Mouse (Mus musculus) intestine, embryonic 14.5 days (tissue): ENCODE measurements around the gene R3hcc1l. TPM values are rescaled to one million over a fixed set of nuclear protein-coding genes. Genes with fewer than 3 reads are reported as not detected.

Source experiments
- ATAC-seq: fragments of 200-750 bp; cut with Nextera tagmentation; replicated peaks from 2 replicates; pipeline ENCODE4 v1.8.0; 2017; ENCODE audit warnings: low read depth, moderate number of reproducible peaks, moderate TSS enrichment, moderate library complexity; ENCODE audit not compliant: low FRiP score, low TSS enrichment
- DNase-seq: peaks from one replicate; pipeline ENCODE4 v3.0.0-alpha.2; 2018; ENCODE audit warnings: low spot score
- H3K27ac ChIP-seq: fragments of 300-500 bp; sonication (generic); 2 replicates; pipeline ENCODE4 v1.5.1; 2014; ENCODE audit warnings: low read depth, mild to moderate bottlenecking, control low read depth
- H3K27me3 ChIP-seq: fragments of 300-500 bp; sonication (generic); replicated peaks from 2 replicates; pipeline ENCODE4 v1.6.1; 2014; ENCODE audit warnings: low read length, control low read depth; ENCODE audit not compliant: control insufficient read depth, insufficient read depth
- H3K36me3 ChIP-seq: fragments of 300-500 bp; sonication (generic); 2 replicates; pipeline ENCODE4 v1.6.1; 2014; ENCODE audit warnings: low read length, control low read depth; ENCODE audit not compliant: control insufficient read depth, insufficient read depth
- H3K4me1 ChIP-seq: fragments of 300-500 bp; sonication (generic); replicated peaks from 2 replicates; pipeline ENCODE4 v1.6.1; 2014; ENCODE audit warnings: low read length, control low read depth, mixed read lengths; ENCODE audit not compliant: control insufficient read depth, insufficient read depth
- H3K4me2 ChIP-seq: fragments of 300-500 bp; sonication (generic); 2 replicates; pipeline ENCODE4 v1.6.1; 2014; ENCODE audit warnings: low read length
- H3K4me3 ChIP-seq: fragments of 300-500 bp; sonication (generic); 2 replicates; pipeline ENCODE4 v1.5.1; 2014; ENCODE audit warnings: low read depth, low read length, control low read depth, mixed read lengths
- H3K9ac ChIP-seq: fragments of 300-500 bp; sonication (generic); 2 replicates; pipeline ENCODE4 v1.6.1; 2014; ENCODE audit warnings: mild to moderate bottlenecking, low read length
- H3K9me3 ChIP-seq: fragments of 300-500 bp; sonication (generic); 2 replicates; pipeline ENCODE4 v1.6.1; 2016; ENCODE audit warnings: low read length, control low read depth; ENCODE audit not compliant: control insufficient read depth
- WGBS: fragments of 180-500 bp; shearing (Covaris S2); extraction: QIAGEN DNeasy Blood & Tissue Kit; methylation state at CpG from one replicate; pipeline ENCODE4 v1.1.7; 2014; 5-methylcytosine and 5-hydroxymethylcytosine counted together
- polyA plus RNA-seq: library from polyadenylated mRNA; unstranded; fragments of >200 nt; fragmentation: Nextera tagmentation; extraction: Ambion mirVana; gene quantifications from 2 replicates; pipeline ENCODE4 v1.2.1, GENCODE M21; 2014

The R3hcc1l gene
- polyA plus RNA-seq, 1 experiment from 2014 or later, result 21.3 TPM

DNA sequence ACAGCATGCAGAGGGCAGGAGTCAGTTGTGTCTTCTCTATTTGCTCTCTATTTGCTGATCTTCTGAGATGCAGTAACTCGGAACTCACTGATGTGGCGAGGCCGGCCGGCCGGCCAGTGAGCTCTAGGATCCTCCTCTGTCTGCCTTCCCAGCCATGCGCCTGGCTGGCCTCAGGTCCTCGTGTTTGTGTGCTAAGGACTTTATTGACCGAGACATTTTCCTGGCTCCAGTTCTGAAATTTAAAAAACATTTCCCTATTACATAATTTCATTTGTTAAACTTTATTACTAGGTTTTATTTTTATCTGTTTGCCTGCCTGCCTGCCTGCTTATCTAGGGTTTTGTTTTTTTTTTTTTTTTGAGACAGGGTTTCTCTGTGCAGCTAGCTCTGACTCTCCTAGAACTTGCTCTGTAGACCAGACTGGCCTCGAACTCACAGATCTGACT, 11.5 kb downstream of the R3hcc1l start:
- ATAC-seq (no peak), DNase-seq (no peak)
- no peak overlapping the region for H3K9ac ChIP-seq
- WGBS, result 63% methylated on average over 9 of the region's 9 CpGs
- no peak overlapping the region for H3K4me2 ChIP-seq
- H3K36me3 ChIP-seq, result no peaks in the 10 kb centered on the region
- H3K4me3 ChIP-seq, result no peak overlapping the region
- no peaks in the 10 kb centered on the region for H3K27me3 ChIP-seq
- no peak overlapping the region for H3K27ac ChIP-seq
- no peaks in the 10 kb centered on the region; the same call in 1 of the 2 replicates for H3K4me1 ChIP-seq
- no peaks in the 10 kb centered on the region for H3K9me3 ChIP-seq

DNA sequence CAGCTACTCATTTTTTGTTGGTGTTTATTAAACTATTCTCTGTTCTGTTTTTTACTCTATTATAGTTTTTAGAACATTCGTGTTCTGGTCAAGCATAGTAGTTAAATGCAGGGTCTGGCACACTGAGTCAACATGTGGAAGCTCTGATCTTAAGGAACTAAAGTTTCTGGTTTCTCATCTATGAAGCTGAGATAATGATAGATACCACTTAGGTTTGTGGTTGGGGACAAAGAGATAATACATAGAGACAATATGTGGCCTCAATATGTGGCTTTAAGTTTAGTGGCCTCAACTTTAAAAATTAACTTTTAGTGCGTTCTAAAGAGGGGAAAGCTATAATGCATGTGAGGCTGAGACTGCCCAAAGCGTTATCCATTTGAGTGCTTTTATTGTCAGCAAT, 15.9 kb downstream of the R3hcc1l start:
- H3K27ac ChIP-seq, result no peak overlapping the region
- DNase-seq (no peak), ATAC-seq (no peak)
- no peak overlapping the region for H3K9ac ChIP-seq
- no peaks in the 10 kb centered on the region for H3K9me3 ChIP-seq
- H3K4me3 ChIP-seq, result no peak overlapping the region
- H3K4me1 ChIP-seq, result no peaks in the 10 kb centered on the region; the same call in 1 of the 2 replicates
- no peak overlapping the region for H3K4me2 ChIP-seq
- no peaks in the 10 kb centered on the region for H3K36me3 ChIP-seq
- 89% methylated on average over 3 of the region's 3 CpGs for WGBS
- no peaks in the 10 kb centered on the region for H3K27me3 ChIP-seq

DNA sequence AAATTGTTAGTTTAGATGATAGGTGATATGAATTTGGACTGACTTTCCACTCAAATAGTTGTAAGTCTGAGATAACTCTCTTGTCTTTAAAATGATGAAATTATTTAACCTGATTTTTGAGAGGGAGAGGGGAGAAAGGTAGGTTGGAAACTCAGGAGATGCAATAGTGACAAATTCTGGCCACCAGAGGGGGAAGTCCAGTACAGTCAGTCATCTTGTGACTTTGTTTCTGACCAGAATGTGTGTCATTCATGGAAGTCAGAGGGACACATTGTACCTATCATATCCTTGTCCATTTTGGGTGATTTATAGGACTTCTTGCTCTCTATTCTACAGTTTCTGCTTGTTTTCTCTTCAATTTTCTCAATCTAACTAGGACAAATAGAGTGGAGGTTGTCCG, 19.0 kb downstream of the R3hcc1l start:
- no peak overlapping the region for H3K4me2 ChIP-seq
- H3K9ac ChIP-seq, result no peak overlapping the region
- no peak overlapping the region for H3K4me3 ChIP-seq
- WGBS, result 92% methylated on average over 1 of the region's 1 CpGs
- H3K9me3 ChIP-seq, result no peaks in the 10 kb centered on the region
- no peak for DNase-seq
- no peak for ATAC-seq
- H3K27ac ChIP-seq, result no peak overlapping the region
- H3K36me3 ChIP-seq, result no peaks in the 10 kb centered on the region
- H3K4me1 ChIP-seq, result no peaks in the 10 kb centered on the region; the same call in 1 of the 2 replicates
- no peaks in the 10 kb centered on the region for H3K27me3 ChIP-seq

DNA sequence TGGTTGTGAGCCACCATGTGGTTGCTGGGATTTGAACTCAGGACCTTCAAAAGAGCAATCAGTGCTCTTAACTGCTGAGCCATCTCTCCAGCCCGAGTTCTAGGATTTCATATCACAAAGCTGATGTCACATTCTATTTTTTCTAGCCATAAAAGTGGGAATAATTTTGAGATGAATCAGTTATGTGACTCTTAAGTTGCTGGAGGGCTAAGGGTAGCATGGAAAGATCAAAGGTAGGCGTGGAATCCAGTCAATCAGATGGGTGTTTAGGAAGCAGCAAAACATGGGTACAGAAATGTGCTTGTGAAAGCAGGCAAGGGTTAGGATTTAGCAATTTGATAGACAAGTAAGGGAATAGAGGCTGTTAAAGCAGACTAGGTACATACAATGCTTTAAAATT, 20.4 kb downstream of the R3hcc1l start:
- H3K4me3 ChIP-seq, result no peak overlapping the region
- H3K9me3 ChIP-seq, result no peaks in the 10 kb centered on the region
- H3K9ac ChIP-seq, result no peak overlapping the region
- no peak overlapping the region for H3K27ac ChIP-seq
- ATAC-seq (no peak), DNase-seq (no peak)
- H3K27me3 ChIP-seq, result no peaks in the 10 kb centered on the region
- no peak overlapping the region for H3K4me2 ChIP-seq
- H3K4me1 ChIP-seq, result no peaks in the 10 kb centered on the region; the same call in 1 of the 2 replicates
- H3K36me3 ChIP-seq, result no peaks in the 10 kb centered on the region
- 84% methylated on average over 2 of the region's 2 CpGs for WGBS

DNA sequence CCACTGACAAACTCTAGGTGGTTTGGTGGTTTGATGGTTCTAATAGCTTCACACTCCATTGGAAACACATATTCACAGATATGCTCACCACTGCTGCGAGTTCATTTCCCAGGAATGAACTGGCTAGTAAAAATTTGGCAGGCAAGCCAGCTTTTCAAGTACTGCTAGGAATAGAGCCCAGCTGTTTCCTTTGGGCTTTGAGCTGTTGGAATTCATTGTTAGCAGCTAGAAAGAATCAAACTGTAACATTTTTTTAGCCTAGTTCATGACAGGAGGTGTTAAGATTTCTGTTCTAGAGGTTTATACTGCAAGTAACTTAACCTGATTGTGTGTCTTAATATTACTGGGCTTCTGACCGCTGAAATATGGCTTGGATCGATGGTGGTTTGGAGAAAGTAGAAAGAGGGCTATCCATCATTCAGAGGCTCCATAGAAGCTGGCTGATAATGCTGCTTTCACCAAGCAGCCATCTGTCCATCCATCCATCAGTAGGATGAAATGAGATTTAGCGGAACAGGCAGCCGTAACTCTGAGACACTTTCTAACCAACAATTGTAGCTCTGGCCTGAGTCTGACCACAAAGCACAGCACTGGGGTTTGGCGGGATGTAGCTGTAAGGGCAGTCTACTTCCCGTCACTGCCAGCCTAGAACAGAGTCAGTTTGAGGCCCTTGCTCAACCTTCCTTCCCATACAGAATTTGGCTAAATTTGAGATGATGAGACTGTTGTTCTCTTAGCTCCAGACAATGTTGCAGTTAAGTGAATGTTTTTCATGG, 21.0 kb downstream of the R3hcc1l start:
- Histone ChIP-seq H3K9me3 (no peaks in the 10 kb centered on the region), H3K27ac (no peak overlapping the region), H3K4me1 (no peaks in the 10 kb centered on the region; the same call in 1 of the 2 replicates), H3K4me3 (no peak overlapping the region), H3K4me2 (no peak overlapping the region), H3K36me3 (no peaks in the 10 kb centered on the region), H3K27me3 (no peaks in the 10 kb centered on the region), H3K9ac (no peak overlapping the region)
- no peak for DNase-seq
- 75% methylated on average over 7 of the region's 7 CpGs for WGBS
- ATAC-seq, result no peak

DNA sequence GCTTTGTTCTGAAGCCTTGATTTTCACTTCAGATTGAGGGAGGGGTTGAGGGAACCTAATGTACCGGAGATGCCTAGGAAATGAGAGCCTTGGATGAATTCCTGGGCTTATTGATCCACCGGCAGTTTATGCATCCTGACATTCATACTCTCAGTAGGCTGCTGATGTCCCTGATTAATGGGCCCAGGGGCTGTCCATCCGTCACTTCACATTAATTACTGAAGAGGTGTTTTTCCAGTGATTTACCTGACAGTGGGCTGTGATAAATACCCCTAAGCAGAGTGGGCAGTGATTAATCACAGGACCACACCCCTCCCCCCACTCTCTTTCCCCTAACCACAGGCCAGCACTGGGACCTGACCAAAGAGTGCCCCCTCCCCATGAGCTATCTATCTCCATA, 22.1 kb downstream of the R3hcc1l start:
- ATAC-seq, result no peak
- 59% methylated on average over 3 of the region's 3 CpGs for WGBS
- H3K27me3 ChIP-seq, result no peaks in the 10 kb centered on the region

DNA sequence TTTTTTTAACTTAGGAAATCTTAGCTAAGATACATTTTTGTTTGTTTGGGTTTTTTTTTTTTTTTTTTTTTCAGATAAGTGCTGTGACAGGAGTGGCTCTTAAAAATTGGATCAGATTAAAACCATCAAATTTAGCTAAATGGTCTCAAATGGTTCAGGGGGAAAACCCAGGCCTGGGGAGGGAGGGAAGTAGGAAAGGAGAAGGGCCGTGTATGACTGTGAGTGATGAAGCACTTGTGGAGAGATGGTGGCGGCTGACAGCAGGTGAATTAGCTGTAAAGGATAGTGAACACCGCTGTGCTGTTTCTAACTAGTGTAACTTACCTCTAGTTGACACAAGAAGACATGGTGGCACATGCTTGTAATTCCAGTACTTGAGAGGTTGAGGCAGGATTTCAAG, 40.1 kb downstream of the R3hcc1l start:
- no peaks in the 10 kb centered on the region for H3K27me3 ChIP-seq
- H3K9ac ChIP-seq, result no peak overlapping the region
- no peak overlapping the region for H3K27ac ChIP-seq
- no peak overlapping the region for H3K4me3 ChIP-seq
- H3K9me3 ChIP-seq, result no peaks in the 10 kb centered on the region
- 83% methylated on average over 3 of the region's 3 CpGs for WGBS
- no peaks in the 10 kb centered on the region for H3K4me1 ChIP-seq
- no peak overlapping the region for H3K4me2 ChIP-seq
- DNase-seq (no peak), ATAC-seq (no peak)
- H3K36me3 ChIP-seq, result peaks cover 13% of the 10 kb centered on the region

More for the DNA sequence above, 22.1 kb downstream of the R3hcc1l start:
- Histone ChIP-seq H3K4me2 (no peak overlapping the region), H3K36me3 (no peaks in the 10 kb centered on the region), H3K4me1 (no peaks in the 10 kb centered on the region), H3K9ac (no peak overlapping the region), H3K27ac (no peak overlapping the region), H3K4me3 (no peak overlapping the region), H3K9me3 (no peaks in the 10 kb centered on the region)
- no peak for DNase-seq

DNA sequence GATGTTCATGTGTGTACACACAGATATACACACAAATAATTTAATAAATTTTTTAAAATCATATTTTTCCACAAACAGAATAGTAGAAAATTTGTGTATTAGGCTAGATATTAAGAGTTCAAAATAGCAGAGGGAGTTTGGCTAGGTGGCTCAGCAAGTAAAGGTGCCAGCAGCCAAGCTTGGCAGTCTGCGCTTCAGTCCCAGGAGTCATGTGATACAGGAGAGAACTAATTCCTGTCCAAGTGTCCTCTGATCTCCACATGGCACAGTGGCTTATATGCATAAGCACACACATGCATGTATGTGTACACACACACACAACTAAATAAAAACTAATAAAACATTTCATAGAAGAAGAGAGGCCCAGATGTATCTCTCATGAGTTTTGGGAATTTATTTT, 43.4 kb downstream of the R3hcc1l start:
- H3K27ac ChIP-seq, result no peak overlapping the region
- no peaks in the 10 kb centered on the region for H3K9me3 ChIP-seq
- H3K4me3 ChIP-seq, result no peak overlapping the region
- DNase-seq (no peak), ATAC-seq (no peak)
- H3K27me3 ChIP-seq, result no peaks in the 10 kb centered on the region
- no peak overlapping the region for H3K9ac ChIP-seq
- H3K36me3 ChIP-seq, result peaks cover 17% of the 10 kb centered on the region
- 97% methylated on average over 1 of the region's 1 CpGs for WGBS
- H3K4me1 ChIP-seq, result no peaks in the 10 kb centered on the region
- H3K4me2 ChIP-seq, result no peak overlapping the region

DNA sequence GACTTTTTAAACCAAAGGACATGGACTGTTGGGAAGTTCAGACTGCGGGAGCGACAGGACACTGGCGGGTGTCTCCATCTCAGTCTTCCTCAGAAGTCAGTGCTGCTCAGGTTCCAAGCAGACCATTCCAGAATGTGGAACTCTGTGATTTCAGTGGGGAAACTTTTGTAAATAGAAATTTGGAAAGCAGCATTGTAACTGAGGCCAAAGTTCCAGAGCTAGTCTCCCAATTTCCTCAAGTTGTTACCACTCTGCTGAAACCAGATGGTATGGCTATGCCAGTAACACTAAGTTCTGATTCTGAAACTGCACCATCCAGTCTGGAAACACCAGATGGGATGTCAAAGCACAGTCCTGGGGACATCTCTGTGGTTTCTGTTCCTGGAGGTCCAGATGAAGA, 44.4 kb downstream of the R3hcc1l start:
- no peak overlapping the region for H3K4me3 ChIP-seq
- 94% methylated on average over 3 of the region's 3 CpGs for WGBS
- H3K9me3 ChIP-seq, result no peaks in the 10 kb centered on the region
- ATAC-seq (no peak), DNase-seq (no peak)
- H3K36me3 ChIP-seq, result peaks cover 17% of the 10 kb centered on the region
- no peak overlapping the region for H3K9ac ChIP-seq
- H3K4me2 ChIP-seq, result no peak overlapping the region
- H3K27ac ChIP-seq, result no peak overlapping the region
- H3K27me3 ChIP-seq, result no peaks in the 10 kb centered on the region
- H3K4me1 ChIP-seq, result no peaks in the 10 kb centered on the region
